Mouse (Mus musculus) liver, embryonic 14.5 days (tissue): ENCODE measurements around the gene Cacng4.

Source experiments
- CTCF ChIP-seq: IDR thresholded peaks from 2 replicates; pipeline ENCODE4 v1.5.1; 2016; ENCODE audit warnings: antibody characterized with exemption, low read depth, control low read depth
- EP300 ChIP-seq: IDR thresholded peaks from 2 replicates; pipeline ENCODE4 v1.6.1; 2016; ENCODE audit warnings: antibody characterized with exemption, low read depth

DNA sequence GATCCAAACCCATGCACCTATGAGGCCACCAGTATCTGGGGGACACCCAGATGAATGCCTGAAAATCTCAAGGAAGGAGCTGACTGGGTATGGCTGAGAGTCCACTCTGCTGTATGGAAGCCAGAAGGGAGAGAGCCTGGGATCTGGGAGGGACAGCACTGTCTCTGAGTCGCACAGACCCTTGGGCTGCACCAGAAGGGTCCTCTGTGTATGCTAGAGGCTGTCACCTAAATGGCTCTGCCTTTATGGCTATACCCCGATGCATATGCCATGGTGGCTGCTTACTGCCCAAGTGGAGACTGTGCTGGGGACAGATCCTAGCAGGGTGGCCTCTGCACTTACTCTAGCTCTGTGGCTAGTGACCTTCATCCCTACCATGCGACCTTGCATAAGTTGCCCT lies 8.6 kb downstream of the Cacng4 start:
- TF ChIP-seq EP300: no peak
- TF ChIP-seq CTCF: no peak
